In genomic region chr15:18841769-18842168, GRCm38 (mm10) we compare ENCODE assay signal across 17 mouse cellular contexts. TPM values are rescaled to one million over a fixed set of nuclear protein-coding genes. Genes with fewer than 3 reads are reported as not detected.
"Had no signal": no experiment of that assay in that cellular context is flagged by ENCODE, and none has a peak within 500 bp of the region (broad histone marks: within the 10 kb centered on the region; RNA-seq: fewer than 3 reads in every experiment).

No protein-coding gene starts in this region.

- H3K36me3 ChIP-seq: neural tube, embryonic 13.5 days; neural tube, embryonic 15.5 days; stomach, embryonic 15.5 days had no signal

- DNase-seq: retina, postnatal 1 day; right cerebral cortex, adult 18-20 months; right cerebral cortex, postnatal 14 days; right cerebral cortex, postnatal 25 days; right cerebral cortex, postnatal 4 days; spleen, adult 18-20 months; thymus, adult 18-20 months; thymus, adult 2 months; thymus, postnatal 14 days; thymus, postnatal 25 days; thymus, postnatal 36 days; thymus, postnatal 4 days had no signal

- H3K9ac ChIP-seq: neural tube, embryonic 13.5 days; neural tube, embryonic 15.5 days; stomach, embryonic 15.5 days had no signal

- H3K4me1 ChIP-seq: stomach, embryonic 15.5 days had no signal

- H3K27ac ChIP-seq: neural tube, embryonic 13.5 days; neural tube, embryonic 15.5 days; stomach, embryonic 15.5 days; stomach, postnatal 0 days had no signal

- H3K9me3 ChIP-seq: neural tube, embryonic 13.5 days; neural tube, embryonic 15.5 days; stomach, embryonic 15.5 days had no signal

- H3K27me3 ChIP-seq: neural tube, embryonic 13.5 days; neural tube, embryonic 15.5 days; stomach, embryonic 15.5 days had no signal

- H3K4me3 ChIP-seq: neural tube, embryonic 13.5 days; neural tube, embryonic 15.5 days; stomach, embryonic 15.5 days had no signal

RNA-seq across cellular contexts. Expression of gene Cdh10, which starts 23.0 kb away (rescaled TPM):
- polyA plus RNA-seq: small intestine, adult 2 months; thymus, adult 2 months had no signal
